Mouse (Mus musculus): Measurements from ENCODE around the gene Mid1ip1.

Gene Mid1ip1

DNA sequence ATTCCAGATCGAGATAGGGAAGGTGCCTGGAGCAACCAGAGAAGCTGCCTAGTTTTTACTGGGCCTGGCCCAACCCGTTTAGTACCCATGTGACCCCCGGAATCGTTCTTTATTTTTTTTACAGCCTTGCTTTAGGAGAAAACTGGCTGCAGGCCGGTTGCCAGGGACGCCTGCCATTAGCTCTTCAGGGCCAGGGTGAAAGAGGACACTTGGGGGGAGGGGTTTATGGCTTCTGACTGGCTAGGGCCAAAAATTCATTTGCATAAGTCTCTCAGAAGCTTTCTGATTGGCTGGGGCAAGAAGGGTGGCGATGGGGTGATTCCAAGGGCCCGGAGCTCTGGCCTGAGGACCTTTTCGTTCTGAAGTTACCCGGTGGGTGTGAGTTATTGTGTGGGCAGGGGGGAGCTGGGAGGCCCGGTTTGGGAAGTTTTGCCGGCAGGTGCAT, at the start of gene Mid1ip1:
Mid1ip1 (plus strand) TSS at position 318 of the 445 bp plus-strand sequence.
- DNase-seq: peak; percentile 94

DNA sequence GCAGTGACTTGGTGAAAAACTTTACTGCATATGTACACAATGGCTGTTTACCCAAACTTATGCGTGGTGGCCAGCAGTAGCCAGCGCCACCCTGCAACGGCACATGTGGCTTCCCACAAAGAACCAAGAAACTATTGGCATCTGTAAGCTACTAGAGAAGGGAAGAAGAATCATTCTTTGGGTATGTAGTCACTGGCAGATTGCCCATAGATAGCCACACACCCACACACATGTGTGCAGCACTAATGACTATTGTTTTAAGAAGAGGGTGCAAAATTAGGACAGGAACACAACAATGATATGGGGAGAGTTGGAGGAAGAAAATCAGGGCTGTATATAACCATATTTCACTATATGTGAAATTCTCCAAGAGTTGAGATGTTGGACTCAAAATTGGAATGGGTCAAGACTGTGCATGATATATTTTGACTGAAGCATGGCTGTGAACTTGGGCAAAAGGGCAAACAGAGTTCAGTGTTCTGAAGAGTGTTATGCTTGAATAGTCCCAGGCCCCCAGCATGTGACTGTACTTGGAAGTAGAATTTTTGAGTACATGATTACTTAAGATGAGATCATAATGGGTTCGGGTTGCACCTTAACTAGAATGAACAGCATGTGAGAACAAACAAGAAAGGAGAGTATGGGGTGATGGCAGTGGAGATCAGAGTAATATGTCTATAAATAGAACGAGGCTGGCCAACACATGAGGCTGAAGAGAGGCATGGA, 20.2 kb upstream of the Mid1ip1 start:
- DNase-seq: no peak

DNA sequence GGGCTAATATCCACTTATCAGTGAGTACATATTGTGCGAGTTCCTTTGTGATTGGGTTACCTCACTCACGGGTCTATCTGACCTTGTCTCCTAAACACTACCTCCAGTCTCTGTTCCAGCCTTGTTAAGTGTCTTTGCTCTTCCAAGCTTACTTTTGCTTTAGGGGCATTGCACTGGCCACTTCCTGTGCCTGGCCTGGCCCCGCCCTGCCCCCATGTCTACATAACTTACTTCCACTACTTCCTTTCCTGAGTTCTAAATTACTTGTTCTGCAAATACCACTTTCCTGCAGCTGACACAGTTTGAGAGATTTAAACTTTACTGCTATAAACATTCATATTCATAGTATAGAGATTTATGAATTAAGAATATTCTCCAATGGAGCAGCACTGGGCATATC, 8.1 kb upstream of the Mid1ip1 start:
- DNase-seq: no peak

DNA sequence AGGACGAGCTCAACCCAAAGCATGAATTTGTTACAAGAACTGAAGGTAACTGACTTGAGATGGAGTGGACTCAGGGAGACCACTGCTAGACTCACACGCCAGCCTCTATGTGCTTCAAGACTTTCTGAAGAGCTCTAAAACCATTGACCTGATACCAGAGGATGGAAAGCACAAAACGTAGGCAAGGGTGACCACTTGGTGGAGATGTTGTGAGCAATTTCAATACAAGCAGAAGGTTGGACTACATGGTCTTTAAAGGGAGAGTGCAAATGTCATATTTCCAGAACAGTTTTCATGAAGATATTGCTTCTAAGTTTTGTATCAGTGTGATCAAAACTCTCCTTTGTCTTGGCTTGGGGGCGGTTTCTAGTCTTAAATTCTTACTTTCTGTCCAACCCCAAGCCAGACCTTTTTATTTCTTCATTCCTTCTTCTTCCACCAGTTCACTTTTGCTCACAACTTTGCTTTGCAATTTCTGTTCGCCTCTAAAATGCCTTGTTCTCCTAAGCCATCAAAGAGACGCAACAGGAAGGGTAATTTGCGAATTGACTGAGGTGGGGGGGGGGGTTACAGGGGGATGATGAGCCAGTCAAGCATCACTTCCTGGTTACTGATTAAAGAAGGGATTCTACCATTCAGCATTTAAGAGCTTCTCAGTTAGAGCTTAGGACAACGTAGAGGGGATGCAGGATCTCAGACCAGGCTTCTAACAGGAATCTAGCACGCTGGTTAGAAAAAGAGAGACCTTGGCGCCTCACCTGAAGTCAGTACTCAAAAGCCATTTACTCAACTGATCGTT, 775 bp upstream of the Mid1ip1 start:
- peak; percentile 16 to 17 for DNase-seq

DNA sequence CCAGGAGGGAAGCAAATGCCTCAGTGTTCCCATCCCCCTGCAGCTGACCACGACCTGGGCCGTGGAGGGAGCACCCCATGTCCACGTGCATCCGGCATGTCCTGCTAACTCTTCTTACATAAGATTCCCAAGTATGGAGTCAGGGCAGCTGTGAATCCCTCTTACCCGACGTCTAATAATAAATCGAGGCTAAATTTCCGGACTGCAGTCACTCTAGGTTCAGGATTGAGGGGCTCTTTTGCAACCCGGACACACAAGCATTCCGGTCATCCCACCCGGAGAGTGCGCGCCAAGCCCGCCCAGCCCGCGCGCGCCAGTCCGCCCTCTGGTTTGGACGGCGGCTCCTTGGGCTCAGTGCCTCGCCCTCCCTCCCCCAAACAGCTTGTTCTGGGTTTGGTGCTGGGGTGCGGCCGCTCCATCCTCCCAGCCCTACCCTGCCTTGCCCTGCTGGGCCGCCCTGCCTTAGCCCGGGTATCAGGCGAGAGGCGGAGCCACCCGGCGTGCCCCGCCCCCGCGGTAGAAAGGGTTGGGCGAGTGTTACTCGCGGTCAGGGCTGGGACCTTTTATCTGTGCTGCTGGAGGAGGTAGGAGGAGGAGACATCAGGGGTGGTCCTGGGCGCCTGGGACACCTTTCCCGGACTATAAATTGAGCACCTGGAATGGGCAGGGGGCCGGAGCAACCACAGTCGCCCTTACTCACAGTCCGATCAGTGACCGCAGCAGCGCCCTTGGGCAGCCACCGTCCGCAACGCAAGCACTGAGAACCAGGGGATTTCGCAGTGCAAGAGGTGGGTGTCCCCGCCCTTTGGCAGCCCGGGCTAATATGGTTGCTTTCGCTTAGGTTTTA, 2.3 kb downstream of the Mid1ip1 start:
- DNase-seq: peak; percentile 86 to 92

DNA sequence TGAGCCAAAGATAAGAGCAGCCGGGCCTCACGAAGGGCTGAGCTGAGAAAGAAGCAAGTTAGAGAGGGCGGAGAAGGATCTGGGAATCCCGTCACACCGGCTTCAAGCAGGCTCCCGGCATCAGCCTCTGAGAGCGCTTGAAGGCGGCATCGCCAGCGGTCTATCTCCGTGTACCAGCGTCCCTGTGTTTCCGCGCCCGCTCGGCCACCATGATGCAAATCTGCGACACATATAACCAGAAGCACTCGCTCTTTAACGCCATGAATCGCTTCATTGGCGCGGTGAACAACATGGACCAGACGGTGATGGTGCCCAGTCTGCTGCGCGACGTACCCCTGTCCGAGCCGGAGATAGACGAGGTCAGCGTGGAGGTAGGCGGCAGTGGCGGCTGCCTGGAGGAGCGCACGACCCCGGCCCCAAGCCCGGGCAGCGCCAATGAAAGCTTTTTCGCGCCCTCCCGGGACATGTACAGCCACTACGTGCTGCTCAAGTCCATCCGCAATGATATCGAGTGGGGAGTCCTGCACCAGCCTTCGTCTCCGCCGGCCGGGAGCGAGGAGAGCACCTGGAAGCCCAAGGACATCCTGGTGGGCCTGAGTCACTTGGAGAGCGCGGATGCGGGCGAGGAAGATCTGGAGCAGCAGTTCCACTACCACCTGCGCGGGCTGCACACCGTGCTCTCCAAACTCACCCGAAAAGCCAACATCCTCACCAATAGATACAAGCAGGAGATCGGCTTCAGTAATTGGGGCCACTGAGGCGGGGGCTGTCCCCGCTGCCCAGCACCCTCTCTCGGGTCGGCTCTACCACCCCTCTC, 3.4 kb downstream of the Mid1ip1 start:
- DNase-seq: peak; percentile 47 to 62

DNA sequence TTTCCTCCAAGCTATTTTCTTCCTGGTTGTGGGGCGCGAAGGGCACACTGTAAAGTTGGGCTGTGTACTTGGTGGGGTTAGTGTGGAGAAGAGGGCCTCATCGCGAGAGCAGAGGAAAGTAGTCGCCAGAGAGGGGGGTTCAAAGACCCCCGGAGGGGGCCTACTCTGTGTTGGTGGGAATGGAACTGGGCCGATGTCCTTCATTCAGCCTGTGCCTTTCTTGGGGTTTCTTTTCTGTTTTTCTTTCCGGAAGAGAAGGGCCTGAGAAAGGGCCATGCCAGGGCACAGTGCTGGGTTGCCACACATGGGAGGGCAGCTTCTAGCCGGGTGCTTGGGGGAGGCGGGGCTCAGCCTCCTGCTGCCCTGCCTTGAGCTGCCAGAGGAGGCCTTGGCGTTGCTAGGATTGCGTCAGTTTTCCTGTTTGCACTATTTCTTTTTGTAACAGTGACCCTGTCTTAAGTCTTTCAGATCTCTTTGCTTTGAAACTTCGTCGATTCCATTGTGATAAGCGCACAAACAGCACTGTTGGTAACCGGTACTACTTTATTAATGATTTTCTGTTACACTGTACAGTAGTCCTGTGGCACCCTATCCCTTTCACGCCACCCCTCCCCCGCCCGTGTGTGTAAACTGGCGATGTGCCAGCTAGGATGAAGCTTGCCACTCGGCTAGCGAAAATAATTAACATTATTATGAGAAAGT, 4.2 kb downstream of the Mid1ip1 start:
- peak; percentile 72 to 73 for DNase-seq

DNA sequence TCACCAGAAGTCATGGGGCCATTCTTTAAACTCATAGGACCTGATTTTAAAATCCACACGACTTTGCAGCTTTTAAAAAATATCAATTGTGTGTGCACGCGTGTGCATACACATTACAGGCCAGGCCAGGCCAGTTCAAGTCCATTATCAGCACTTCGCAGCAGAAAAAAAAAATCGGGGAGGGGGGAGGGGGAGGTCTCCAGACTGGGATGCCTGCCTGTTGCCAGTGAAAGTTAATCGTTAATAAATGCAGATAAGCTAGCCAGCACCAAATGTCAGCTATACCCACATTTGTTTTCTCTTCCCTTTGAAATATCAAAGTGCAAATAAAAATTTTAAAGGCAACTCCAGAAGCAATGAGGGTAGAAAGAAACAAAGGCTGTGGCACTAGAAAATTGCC, 5.6 kb downstream of the Mid1ip1 start:
- DNase-seq: peak in 1 of 2 experiments; percentile 1

DNA sequence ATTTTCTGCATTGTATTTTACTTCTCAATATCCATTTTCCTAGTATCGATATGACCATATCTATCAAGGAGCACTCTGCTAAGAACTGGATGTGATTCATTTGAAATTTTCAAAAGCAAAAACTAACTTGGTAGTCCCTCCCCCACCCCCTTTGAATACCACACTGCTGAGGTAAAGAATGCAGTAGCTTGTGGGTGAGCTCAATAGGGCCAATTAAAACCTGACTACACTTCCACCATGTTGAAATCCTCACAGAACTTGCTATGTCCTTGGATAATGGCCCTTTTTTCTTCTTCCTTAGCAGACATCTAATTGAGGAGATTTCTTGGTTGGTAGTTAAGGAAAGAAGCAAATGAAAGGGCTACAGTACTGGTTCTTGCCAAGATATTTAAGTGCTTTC, 9.8 kb downstream of the Mid1ip1 start:
- DNase-seq: no peak

DNA sequence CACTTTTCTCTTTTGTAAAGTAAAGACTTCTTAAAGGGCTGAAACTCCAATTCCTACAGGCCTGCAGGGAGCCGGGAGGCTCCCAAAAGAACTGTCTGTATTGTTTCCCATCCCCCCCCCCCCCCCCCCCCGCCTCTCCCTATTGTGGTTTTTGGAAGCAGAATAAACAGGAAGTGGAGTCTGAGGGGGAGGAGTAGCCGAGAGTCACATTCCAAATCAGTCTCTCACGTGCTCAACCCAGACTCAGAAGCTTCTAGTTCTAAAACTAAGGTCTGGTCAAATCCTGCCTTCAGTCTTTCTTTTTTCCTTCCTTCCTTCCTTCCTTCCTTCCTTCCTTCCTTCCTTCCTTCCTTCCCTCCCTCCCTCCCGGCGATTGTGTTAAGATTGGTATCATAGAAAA, 14.7 kb downstream of the Mid1ip1 start:
- no peak for DNase-seq

DNA sequence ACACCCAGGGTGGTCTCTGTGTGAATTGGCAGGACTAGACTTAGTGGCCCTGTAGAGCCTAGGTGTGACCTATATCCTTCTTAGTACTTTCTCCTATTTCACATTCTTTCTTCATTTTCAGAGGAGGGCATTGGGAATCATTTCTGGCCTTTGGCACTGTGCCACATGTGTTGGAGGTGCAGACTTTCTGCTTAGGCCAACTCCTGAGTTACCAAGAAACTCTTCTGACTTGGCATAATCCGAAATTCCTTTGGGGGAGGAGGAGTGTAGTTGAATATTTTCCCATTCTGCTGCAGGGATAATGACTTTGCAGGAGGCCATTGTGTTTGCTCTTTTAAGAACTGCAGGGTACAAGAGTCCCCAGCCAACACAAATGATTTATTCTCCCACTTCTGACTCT, 19.6 kb downstream of the Mid1ip1 start:
- peak; percentile 10 to 25 for DNase-seq

DNA sequence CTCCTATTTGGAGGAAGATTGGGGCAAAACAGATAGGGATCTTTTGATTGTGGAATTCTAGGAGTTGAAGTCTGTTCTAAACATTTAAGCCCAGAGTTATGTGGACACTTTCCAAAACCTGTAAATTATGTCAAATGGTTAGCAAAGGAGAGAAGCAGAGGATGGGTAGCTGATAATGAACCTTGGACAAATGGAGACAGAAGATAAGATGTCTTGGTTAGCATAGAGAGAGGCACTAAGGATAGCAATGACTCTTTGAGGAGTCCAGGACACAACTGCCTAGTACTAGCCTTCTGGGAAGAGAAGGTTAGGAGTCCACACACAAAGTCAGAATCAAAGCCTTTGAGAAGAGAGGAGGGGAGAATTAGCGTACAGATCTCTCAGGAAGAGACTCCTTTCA, 20.1 kb downstream of the Mid1ip1 start:
- DNase-seq: no peak

DNA sequence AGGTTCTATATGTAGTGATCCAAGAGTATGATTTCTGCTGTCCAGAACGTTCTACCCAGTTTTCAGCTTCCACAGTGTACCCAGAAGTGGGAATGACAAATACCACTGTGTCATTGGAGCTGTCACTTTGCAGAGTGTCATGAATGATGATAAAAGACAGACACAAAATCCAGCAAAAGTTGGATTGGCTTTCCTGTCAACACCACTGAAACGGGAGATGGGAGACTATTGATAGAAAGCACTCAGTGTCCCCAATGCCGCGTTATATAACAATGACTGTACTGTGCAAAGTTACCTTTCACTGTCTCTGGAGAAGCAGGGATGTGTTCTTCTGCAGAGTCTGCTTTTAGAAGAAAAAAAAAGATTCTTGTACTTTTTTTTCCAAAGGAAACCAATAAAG, 44.1 kb downstream of the Mid1ip1 start:
- no peak for DNase-seq

DNA sequence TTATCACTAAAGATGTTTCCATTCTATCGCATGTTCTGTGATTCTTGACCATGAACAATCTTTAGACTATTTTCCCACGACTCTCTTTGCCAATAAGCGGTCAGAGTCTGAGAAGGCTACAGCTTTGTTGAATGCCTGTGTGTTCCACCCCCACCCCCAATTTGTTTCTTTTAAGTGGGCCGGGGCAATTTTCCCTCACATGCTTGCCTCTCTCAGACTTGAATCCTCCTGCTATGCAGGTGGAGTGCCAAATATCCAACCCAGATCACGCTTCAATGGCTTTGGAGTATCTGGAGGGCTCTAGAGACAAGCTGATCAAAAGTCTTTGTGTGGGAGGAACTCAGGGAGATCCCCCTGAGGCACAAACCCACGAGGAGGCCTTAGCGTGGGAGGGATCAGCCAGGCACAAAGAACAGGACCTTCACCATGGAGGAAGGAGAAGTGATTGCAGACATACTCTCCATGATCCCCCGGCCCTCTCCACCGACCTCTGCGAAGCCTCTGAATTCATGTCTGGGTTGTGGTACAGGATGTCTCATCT, 48.7 kb downstream of the Mid1ip1 start:
- DNase-seq: peak; percentile 5 to 10

Data from cerebellum, postnatal 10 days (tissue).